Mouse (Mus musculus) C2C12 (cell line): Measurements from ENCODE around the gene Tmem189.

ENCODE experiments used
- CEBPB ChIP-seq: IDR thresholded peaks from one replicate; pipeline ENCODE4 v1.6.1; 2011; ENCODE audit warnings: low read depth, mild to moderate bottlenecking, control low read depth, moderate library complexity
- CTCF ChIP-seq: IDR thresholded peaks from one replicate; pipeline ENCODE4 v1.5.1; 2011; ENCODE audit not compliant: control insufficient read depth, insufficient read depth, insufficient read length
- MAX ChIP-seq: IDR thresholded peaks from one replicate; pipeline ENCODE4 v1.6.1; 2011; ENCODE audit warnings: mild to moderate bottlenecking, control low read depth
- MYOG ChIP-seq: IDR thresholded peaks from one replicate; pipeline ENCODE4 v1.6.1; 2011; ENCODE audit not compliant: control insufficient read depth, insufficient read length; ENCODE audit errors: extremely low read depth
- USF1 ChIP-seq: IDR thresholded peaks from one replicate; pipeline ENCODE4 v1.6.1; 2011; ENCODE audit warnings: low read depth, mild to moderate bottlenecking, control low read depth, moderate library complexity

- no peak for TF ChIP-seq CEBPB
- TF ChIP-seq CTCF, result peak; percentile 72
- no peak for TF ChIP-seq USF1
- TF ChIP-seq MYOG, result no peak
- no peak for TF ChIP-seq MAX
These were observed 86.6 kb downstream of the Tmem189 start for GRCm38 (mm10) chr2:167602978-167603377.
